Mouse (Mus musculus) ES-Bruce4 (cell line): Measurements from ENCODE around the gene Tmbim6.
A peak's percentile ranks its signal among the peaks of the same experiment; 100 is the strongest.

ENCODE experiments used
- CTCF ChIP-seq: IDR thresholded peaks from one replicate; pipeline ENCODE4 v1.8.1; 2011; ENCODE audit warnings: low read depth, low read length
- POLR2A ChIP-seq: IDR thresholded peaks from one replicate; pipeline ENCODE4 v1.8.1; 2011; ENCODE audit warnings: low read length; ENCODE audit not compliant: insufficient read depth

DNA sequence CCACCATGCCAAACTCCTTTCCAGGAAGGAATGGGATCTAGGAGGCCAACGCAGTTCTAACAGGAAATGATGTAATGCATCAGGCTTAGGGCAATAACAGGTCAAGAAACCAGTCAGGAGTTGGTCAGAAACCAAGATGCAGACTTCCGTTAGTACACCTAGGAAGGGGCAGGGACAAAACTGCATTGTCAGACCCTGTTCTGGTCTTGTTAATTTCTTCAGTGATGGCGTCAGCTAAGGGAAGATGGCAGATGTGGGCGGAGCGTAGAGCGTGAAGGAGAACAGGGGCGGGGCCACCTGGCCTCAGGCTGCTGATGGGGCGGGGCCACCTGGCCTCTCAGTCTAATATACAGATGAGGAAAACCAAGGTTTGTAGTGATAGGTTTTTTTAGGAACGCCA lies 28.5 kb downstream of the Tmbim6 start:
- TF ChIP-seq CTCF (no peak), POLR2A (peak; percentile 30)
